Mouse (Mus musculus): ENCODE measurements around the gene Foxp1.

- TF ChIP-seq CTCF (IDR thresholded peaks at IDR 0.05; ENCODE audit: low read depth) (no peak), EP300 (IDR thresholded peaks at IDR 0.05; ENCODE audit: low read depth) (no peak)
Measured at GRCm38 (mm10) chr6:99004255-99004997, 518.1 kb downstream of the Foxp1 start.
